Mouse (Mus musculus) layer of hippocampus, adult 11-12 months (tissue): ENCODE measurements around the gene Als2.

Source experiments
- DNase-seq: peaks from one replicate; pipeline ENCODE4 v3.0.0; 2022; ENCODE audit warnings: low spot score

The Als2 gene

DNA sequence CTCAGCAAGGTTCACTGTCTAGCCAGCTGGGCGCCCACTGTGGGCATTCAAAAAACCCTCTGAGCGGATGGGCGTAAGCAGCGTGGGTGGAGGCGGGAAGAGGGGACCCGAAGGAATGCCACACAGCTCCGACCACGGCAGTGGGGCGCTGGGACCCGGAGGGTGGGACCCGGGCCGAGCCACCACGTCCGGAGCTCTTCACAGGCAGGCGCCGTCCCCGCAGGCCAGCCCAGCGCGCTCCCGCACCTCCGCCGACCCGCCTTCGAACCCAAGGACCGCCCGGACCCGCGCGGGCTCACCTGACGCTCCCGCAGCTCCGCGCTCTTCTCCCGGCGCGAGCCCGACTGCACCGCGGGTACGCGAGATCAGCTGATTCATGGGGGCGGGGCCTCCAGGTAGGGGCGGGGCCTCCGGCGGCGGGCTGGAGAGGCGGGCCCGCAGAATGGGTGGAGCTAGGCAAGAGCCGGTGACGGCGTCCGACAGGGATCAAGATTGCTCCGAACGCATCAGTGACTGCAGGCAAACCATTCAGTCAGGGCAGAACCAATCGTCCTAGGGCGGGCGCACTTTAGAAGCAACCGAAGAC, at the start of gene Als2:
TSS of gene Als2 (minus strand) at position 376 of the 586 bp plus-strand sequence.
- DNase-seq, result peak; percentile 99

DNA sequence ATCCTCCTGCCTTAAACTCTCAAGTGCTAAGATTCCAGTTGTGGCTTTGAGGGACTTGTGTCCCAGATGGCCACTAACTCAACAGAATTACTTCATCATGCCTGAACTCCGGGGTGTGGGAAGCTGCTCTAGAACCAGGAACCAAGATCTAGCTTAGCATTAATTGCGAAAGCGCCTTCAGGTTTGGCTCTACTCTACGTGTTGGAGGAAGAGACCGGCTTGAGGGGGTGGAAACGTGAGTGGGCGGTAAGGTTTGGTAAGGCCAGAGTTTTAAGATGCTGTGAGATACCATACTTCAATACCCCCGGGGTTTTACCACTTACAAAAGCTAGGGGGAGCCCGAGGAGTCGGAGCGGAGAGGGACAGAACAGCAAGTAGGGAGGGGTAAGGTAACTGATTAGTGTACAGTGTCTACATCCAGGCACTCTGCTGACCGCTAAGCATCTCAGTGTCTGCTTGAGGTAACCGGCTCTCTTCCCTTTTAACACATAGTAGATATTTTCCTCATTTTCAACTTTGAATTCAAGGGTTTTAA, 49.4 kb upstream of the Als2 start:
- no peak for DNase-seq

DNA sequence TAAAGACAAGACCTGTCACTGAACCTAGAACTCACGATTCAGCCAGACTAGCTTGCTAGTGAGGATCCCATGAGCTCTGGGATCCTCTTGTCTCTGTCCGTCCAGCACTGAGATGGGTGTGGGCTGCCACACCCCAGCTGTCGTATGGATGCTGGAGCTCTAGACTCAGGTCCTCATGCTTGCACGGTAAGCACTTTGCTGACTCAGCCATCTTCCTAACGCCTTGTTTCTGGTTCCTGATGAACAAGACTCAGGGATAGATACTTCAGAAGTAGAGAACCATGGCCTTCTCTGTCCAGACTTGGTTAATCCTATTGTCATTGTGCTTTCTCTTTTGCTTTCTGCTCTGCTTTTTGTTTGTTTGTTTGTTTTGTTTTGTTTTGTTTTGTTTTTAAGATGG, 48.8 kb upstream of the Als2 start:
- DNase-seq, result no peak

DNA sequence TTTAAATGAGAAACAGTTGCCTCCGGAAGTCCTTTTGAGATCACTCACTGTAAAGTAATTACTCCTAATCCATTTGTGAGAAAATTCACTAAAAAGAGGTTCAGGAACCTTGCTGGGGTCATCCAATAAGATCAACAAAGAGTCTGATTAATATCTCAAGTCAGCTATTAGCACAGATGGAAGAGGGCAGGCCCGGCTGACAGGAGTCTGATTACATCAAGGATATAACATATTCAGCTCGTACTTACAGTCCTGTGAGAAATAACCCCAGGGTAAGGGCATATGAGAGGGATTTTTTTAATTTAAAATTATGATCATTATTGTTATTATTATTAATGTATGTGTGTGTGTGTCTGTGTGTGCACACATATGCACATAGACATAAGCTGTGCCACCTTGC, 35.2 kb upstream of the Als2 start:
- DNase-seq, result no peak

DNA sequence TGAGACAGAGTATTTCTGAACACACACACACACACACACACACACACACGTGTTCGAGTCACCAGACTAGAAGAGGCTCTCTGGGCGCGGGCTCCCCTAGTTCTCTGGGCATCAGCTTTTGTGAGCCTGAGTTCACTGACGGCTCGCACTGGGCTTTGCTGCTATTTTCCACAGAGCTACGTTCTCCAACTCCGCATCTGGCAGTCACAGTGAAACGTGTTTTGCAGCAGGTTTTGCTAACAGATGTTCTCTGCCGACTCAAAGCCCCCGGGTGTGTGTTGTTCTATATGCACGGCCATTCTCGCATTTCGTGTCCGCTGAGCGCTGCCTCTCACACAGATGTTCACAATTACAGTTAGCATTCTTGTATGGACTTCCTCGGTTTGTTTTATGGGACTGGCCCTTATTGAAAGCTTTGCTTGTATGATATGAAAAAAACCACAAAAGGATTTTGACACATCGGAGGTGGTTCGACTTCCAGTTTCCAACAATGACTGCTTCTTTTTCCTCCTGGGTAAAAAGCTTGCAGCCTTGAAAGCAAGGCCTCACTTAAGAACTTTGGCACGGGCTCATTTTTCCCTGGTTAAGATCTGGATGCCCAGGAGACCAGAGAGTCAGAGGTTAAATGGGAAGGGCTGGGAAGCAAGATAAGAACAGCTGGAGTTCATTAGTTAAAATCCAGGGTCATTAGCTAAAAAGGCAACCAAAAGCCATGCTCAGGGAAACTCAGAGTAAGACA, 33.1 kb upstream of the Als2 start:
- DNase-seq, result no peak

DNA sequence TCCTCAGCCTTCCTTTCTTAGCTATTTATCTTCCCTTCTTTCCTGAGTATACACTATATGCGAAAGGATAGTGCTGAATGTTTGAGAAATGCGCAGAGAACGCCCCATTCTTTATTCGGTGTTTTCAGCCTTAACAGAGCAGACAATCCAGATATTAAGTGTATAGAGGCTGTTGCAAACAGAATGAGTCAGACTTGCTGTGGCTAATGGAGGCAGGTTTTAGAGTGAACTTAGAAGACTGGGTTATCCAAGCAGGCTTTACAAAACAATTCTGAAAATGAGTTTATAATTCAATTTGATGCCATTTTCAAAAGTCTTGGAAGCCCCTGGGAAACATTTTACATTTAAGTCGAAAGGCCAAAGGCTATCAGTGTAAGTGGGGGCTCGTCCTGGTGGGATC, 32.4 kb upstream of the Als2 start:
- DNase-seq, result no peak

DNA sequence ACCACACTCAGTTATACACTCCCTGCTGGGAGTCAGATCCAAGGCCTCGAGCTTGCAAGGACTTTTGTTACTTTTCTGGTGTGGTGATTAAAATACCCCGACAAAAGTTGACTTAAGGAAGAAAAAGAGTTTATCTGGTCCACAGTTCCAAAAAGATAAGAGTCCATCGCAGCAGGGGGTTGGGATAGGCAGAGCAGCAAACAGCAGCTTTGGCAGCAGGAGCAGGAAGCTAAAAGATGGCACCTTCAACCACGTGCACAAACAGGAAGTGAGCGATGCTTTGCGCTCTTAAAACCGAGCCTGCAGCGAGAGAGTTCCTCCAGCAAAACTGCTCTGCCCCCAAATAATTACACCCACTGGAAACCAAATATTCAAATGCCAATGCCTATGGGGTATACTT, 31.9 kb upstream of the Als2 start:
- no peak for DNase-seq

DNA sequence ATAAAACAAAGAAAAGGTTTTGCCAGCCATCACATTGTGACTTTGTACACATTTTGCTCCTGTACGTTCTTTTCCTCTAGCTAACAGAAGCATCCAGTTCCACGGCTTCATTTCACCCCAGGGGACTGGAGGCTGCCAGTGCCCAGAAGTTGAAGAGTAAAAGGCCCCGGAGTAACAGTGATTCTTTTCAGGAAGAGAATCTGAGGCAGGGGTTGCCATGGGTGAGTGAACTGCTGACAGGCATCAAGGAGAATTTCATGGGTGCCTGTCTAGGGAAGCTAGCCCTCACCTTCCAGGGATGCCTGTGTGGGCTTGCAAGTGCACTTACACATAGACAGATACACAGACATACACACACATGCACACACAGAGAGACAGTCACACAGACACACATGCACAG, 20.7 kb upstream of the Als2 start:
- DNase-seq, result no peak

DNA sequence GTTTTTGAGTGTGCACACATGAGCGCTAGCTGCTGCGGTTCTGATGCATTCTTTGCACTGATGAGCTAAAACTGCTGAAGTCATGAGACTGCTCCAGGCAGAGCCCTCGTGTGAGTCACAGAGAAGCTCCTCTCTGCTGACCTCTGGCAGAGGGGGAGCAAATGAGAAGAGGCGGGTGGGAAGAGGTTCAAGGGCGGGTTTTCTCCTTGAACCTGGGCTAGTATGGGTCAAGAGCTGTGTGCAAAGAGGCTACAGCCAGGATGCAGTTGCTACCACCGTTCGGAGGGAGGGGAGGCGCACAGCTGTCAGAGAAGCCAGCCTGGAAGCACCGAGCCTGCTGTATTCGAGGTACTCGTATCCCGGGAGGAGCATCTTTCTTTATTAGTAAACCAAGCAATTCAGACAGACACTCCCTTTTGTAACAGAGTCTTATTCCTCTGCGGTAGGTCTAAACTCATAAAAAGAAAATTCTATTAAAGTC, 19.8 kb upstream of the Als2 start, which contains the start of gene Cdk15:
TSS of gene Cdk15 (plus strand) at position 156 of the 481 bp plus-strand sequence.
- DNase-seq, result no peak

DNA sequence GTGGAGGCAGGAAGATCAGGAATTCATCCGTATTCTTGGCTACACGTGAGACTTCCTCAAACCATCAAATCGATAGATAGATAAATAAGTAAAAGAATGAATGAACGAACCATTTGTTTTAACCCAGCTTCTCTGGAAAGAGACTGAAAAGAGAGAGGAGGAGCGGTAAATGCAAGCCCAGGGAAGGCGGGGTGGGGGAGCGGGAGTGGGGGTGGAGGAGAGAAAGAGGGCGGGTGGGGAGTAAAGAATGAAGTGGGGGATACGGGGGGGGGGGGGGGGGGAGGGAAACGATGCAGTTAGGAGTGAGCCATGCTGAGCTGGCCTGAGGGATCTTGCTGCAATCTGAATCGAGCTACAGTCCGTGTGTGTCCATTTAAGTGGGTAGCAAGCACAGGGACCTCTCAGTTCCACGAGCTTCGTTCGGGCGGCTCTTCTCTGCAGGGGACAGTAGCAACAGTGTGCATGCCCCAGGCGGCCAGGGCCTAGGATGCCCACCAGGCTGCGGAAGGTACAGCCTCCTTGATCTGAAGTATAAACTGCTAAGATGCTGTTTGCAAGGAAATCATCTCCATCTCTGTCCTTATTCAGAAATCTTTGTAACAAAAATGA, 16.4 kb upstream of the Als2 start:
- DNase-seq, result no peak

DNA sequence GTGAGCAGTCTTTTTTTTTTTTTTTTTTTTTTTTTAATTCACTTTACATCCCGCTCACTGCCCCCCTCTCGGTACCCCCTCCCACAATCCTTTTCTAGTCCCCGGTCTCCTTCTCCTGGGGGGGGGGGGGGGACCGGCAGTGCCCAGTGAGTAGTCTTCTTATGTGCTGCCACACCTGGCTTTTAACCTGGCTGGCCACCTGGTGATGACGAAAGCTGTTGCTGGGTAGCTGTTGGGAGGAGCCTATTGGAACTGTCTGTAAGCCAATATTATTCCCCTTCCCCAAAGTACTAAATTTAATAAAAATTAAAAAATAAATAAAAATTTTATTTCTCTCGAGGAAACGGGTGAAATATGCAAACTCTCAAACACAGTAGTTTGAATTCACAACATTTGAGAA, 15.7 kb upstream of the Als2 start:
- DNase-seq, result no peak

DNA sequence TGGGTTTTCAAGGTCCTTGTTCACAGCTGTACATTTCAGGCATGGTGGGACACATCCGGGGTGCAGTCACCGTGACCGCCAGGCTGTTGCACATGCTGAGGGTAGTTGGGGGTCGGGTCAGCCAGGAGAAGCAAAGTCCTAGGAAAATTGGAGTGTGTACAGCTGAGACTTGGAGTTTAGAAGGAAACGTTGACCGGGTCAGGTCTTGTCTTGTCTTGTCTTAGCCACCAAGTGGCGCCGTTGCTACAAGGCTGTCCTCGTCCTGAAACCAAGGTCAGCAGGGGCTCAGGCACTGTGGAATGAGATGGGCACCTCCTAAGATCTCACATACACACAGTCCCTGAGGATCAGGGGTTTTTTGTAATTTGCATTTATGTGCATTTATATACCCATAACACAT, 10.6 kb upstream of the Als2 start:
- DNase-seq, result peak; percentile 41

DNA sequence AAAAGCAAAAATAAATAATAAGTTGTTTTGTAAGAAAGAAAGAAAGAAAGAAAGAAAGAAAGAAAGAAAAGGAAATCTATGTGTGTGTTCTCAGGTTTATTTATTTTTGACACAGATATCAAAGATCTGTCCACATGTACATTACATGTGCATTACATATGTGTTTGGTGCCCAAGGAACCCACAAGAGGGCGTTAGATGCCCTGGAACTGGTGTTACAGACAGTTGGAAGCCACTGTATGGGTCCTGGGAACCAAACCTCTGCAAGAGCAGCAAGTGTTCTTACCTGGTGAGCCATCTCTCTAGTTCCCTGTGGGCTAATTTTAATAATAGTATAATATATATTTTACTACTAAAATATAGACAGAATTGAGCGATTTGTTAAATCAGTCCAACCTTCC, 6.7 kb upstream of the Als2 start:
- no peak for DNase-seq

DNA sequence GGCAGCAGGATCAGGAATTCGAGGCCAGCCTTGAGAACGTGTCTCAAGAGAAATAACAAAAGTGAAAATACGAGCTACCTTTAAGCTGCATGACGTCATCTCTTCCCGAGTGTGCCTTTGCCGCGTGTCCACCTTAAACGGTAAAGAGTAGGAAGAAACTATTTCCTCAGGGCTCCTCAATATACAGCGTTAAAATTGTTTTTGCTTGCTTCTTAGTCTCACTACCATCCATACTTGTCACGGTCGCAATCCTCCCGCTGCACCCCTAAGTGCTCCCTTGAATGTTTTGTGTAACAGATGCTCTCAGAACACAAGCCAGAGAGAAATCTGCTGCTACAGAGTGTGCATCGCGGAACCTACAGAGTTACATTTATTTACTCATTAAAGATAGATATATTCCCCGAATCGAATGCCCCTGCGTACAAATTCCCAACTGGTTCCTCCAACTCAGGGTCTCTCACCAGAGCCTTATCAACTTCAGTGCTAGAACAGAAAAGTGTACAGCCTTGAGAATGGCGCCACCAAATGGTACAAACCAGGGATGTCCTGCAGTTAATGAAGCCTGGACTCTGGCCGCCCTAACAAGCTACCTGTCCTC, 682 bp upstream of the Als2 start:
- peak; percentile 80 for DNase-seq

DNA sequence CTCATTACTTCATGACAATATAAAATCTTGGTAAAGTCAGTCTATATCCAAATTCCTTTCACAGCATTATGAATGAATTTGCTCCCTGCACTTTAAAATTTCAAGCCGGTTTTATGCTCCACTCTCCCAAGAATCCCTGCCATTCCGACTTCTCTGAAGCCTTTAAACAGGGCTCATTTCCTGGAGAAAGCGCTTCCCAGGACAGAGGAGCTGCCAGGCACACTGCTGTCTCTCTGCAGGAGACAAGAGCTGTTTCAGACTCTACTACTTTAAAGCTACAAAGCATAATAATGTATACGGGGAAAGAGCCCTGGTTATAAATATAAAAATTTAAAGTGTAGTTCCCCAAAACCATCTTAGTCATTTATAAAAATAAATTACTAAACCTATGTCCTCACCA, 7.8 kb downstream of the Als2 start:
- no peak for DNase-seq

DNA sequence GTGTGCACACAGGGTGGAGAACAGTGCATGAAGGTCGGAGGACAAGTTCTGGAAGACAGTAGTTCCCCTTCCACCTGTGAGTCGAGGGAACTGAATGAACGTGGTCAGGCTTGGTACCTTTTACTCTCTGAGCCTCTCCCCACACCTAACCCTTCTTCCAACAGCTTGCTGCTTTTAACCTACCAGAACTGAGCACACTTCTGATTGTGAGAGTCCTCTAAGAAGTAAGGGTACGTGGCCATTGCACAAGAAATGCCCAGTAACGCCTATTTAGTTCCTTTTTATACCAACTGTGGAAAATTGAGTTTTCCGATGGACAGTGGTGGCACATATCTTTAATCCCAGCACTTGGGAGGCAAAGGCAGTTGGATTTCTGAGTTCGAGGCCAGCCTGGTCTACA, 8.5 kb downstream of the Als2 start:
- no peak for DNase-seq

DNA sequence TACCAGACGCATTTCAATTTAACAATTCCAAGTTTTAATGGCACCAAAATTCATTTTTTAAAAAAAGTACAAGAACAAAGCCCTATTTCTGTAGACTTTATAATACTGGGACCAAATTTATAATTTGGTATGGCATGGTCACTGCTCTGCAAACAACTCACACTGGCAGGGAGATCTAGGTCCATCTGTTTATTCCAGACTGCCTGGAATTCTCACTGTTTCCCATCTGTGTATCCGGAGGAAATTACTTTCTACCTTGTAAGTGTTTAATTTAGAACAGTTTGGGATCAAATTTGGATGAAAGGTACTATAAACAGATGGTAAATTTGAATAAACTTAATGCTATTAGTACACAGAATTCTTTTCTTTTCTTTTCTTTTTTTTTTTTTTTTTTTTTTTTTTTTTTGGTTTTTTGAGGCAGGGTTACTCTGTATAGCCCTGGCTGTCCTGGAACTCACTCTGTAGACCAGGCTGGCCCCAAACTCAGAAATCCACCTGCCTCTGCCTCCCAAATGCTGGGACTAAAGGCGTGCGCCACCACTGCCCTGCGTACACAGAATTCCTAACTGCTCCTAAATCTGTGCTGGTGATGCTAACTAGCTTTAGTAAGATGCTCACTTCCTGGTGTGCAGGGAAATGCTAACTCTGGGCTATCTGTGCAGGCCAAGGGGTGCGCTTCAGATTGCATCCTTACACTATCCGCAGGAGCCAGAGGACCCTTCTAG, 14.8 kb downstream of the Als2 start:
- DNase-seq, result no peak

DNA sequence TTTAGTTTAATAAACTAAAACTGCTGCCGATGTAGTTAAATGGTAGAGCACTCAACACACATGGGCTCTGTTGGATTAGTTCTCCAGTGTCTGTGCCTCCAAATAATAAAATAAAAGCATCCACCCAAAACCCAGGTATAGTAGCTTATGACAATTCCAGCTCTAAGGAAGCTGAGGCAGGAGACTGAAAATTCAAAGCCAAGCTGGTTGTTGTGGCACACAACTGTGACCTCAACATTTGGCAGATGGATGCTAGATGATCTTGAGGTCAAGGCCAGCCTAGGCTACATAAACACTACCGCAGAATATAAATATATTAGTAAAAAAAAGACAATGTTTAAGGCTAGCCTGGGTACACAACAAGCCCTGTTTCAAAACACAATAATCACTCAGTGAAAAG, 15.4 kb downstream of the Als2 start:
- DNase-seq, result no peak

DNA sequence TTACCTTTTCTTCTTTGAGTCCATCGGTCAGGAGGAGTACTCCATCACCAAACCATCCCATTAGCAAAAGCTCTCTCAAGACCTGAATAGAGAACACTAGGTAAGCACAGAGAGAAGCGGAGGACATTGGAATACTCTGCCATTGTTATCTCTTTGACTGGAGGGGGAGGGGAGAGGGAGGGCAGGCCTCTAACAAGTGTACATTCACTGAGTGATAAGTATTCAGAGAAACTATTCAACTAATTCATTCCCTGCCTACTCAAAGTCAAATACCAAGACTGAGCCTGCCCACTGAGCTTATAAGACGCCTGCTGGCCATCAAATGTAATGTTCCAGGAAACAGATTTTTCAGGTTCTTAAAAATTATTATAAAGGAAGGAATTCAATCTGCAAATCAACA, 16.7 kb downstream of the Als2 start:
- no peak for DNase-seq

DNA sequence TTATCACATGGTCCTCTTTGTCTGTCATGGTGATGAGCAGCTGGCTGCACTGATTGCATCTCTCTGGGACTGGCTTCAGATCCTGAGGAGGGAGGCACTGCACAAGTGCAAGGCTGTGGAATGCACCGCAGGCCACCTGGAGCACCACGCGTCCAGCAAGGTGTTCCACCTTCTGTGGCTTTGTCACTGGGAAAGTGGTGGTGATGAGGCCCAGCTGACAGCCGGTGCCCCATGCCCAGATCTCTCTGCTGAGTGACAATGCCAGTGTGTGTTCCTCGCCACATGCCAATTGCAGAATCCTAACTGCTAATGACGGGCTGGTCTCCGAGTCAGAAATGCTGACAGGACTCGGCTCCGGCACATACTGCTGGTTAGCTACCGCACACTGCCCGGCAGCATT, 21.6 kb downstream of the Als2 start:
- no peak for DNase-seq

DNA sequence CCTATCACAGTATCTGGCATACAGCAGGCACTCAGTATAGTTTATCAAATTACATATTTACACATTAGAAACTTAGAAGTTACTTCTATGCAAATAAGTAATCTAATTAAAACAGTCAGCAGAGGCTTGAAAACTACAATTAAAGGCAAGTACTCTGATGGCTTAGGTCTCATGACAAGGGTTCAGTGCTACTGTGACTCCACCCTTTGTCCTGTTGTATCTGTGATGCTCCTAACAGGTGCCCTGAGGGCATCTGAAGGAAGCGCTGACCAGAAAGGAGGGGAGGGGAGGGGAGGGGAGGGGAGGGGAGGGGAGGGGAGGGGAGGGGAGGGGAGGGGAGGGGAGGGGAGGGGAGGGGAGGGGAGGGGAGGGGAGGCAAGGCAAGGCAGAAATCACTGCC, 24.1 kb downstream of the Als2 start:
- DNase-seq, result no peak
